Mouse (Mus musculus) thymus, adult 2 months (tissue): ENCODE data around the gene Ryr1.

Experiments used
- CTCF ChIP-seq: fragments of 200-500 bp; IDR thresholded peaks from 2 replicates; pipeline ENCODE4 v1.5.1; 2012; ENCODE audit warnings: mild to moderate bottlenecking, control low read depth, low read length, moderate library complexity, borderline replicate concordance; ENCODE audit not compliant: control insufficient read depth, poor library complexity, insufficient read depth; ENCODE audit errors: extremely low read depth
- POLR2A ChIP-seq: fragments of 200-500 bp; IDR thresholded peaks from 2 replicates; pipeline ENCODE4 v1.6.1; 2012; ENCODE audit warnings: mild to moderate bottlenecking, low read length, control low read depth, moderate library complexity; ENCODE audit not compliant: control insufficient read depth, poor library complexity, insufficient read depth; ENCODE audit errors: extremely low read depth

DNA sequence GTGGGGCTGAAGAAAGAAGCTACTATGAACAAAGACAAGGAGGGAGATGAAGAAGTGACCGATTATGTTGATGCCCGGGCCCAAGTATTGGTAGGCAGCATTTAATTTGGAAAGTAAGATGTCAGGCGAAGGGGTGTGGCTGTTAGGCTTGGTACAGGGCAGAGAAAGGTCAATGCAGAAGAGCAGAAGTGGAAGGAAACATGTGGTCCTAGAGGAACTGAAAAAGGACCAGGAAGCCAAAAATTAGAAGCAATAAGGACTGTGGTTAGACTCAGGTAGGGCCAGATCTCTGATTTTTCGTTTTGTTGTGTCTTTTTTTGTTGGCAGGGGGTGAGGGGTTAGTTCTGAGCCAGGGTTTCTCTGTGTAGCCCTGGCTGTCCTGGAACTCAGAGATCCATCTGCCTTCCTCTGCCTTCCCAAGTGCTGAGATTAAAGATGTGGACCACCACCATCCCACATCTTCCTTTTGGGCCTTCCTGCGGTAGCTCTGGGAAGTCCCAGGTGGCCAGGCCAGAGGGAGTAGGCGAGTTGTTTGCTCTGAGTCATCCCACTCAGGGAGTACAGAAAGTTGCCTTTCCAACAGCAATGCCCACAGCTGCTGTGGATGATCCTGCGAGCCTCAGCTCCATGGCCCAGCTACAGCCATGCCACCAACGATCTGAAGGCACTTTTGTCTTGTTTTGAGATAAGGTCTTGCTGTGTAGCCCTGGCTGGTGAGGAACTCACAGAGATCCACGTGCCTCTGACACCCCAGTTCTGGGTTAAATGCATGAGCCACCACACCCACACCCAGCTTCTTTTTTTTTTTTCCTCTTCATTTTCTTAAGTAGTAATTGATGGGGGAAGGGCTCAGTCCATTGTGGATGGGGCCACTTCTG, 117.5 kb downstream of the Ryr1 start:
- TF ChIP-seq POLR2A (no peak), CTCF (no peak)
